Mouse (Mus musculus) ES-E14 (cell line): ENCODE data around the gene Dclre1c. TPM values are rescaled to one million over a fixed set of nuclear protein-coding genes. Genes with fewer than 3 reads are reported as not detected.

ENCODE experiments used
- DNase-seq: peaks from one replicate; pipeline ENCODE4 v3.0.0-alpha.2; 2013; ENCODE audit warnings: low read depth, low spot score
- H3K27ac ChIP-seq: 2 replicates; pipeline ENCODE4 v1.5.1; 2012; ENCODE audit warnings: low read depth, mild to moderate bottlenecking, low read length, moderate library complexity, mixed read lengths; ENCODE audit not compliant: poor library complexity, insufficient read depth, severe bottlenecking
- H3K36me3 ChIP-seq: 2 replicates; pipeline ENCODE4 v1.6.1; 2012; ENCODE audit warnings: mild to moderate bottlenecking, low read length, moderate library complexity, mixed read lengths; ENCODE audit not compliant: control insufficient read depth, poor library complexity, insufficient read depth, severe bottlenecking
- H3K4me1 ChIP-seq, 2 experiments: fragments of 150-350 bp in 1 of 2; sonication (generic) in 1 of 2; 2 replicates each; pipeline ENCODE4 v1.6.1; 2012; ENCODE audit warnings: low read length in 2 of 2, mild to moderate bottlenecking in 1 of 2, mixed read lengths in 1 of 2; ENCODE audit not compliant: control insufficient read depth in 2 of 2, insufficient read depth in 2 of 2, poor library complexity in 1 of 2
- H3K4me3 ChIP-seq, 2 experiments: fragments of 150-350 bp in 1 of 2; sonication (generic) in 1 of 2; 2 replicates each; pipeline ENCODE4 v1.5.1; 2012; ENCODE audit warnings: low read length in 2 of 2, low read depth in 1 of 2, mild to moderate bottlenecking in 1 of 2, mixed read lengths in 1 of 2; ENCODE audit not compliant: insufficient read depth in 1 of 2, poor library complexity in 1 of 2, severe bottlenecking in 1 of 2
- H3K9ac ChIP-seq: 2 replicates; pipeline ENCODE4 v1.6.1; 2012; ENCODE audit warnings: low read depth, mild to moderate bottlenecking, low read length, mixed read lengths; ENCODE audit not compliant: poor library complexity, insufficient read depth, severe bottlenecking
- H3K9me3 ChIP-seq: fragments of 150-350 bp; sonication (generic); 2 replicates; pipeline ENCODE4 v1.6.1; 2012; ENCODE audit warnings: low read depth, mild to moderate bottlenecking, low read length; ENCODE audit not compliant: control insufficient read depth, insufficient read depth
- CHD2 ChIP-seq: IDR thresholded peaks from 2 replicates; pipeline ENCODE4 v1.6.1; 2014; ENCODE audit warnings: mild to moderate bottlenecking, low read depth, low read length, inconsistent platforms
- HCFC1 ChIP-seq: IDR thresholded peaks from 2 replicates; pipeline ENCODE4 v1.6.1; 2012; ENCODE audit warnings: low read length, inconsistent platforms, borderline replicate concordance; ENCODE audit not compliant: insufficient read depth
- MAFK ChIP-seq: IDR thresholded peaks from 2 replicates; pipeline ENCODE4 v1.6.1; 2014; ENCODE audit warnings: mild to moderate bottlenecking, low read depth, low read length, inconsistent platforms; ENCODE audit not compliant: insufficient read depth
- ZC3H11A ChIP-seq: IDR thresholded peaks from 2 replicates; pipeline ENCODE4 v1.6.1; 2012; ENCODE audit warnings: low read depth, mild to moderate bottlenecking, inconsistent platforms, low read length, borderline replicate concordance
- ZNF384 ChIP-seq: IDR thresholded peaks from 2 replicates; pipeline ENCODE4 v1.6.1; 2012; ENCODE audit warnings: low read depth, low read length, inconsistent platforms
- in situ Hi-C, 2 experiments: fragments of 600-800 bp; cut with MboI; formaldehyde crosslinking; loops; one replicate each; pipeline ENCODE4 v1.15.1; 2025; ENCODE audit warnings: low sequenced_read_pairs in 2 of 2, inconsistent platforms in 1 of 2; ENCODE audit not compliant: unreplicated experiment in 2 of 2
- total RNA-seq: library from RNA; depleted of rRNA; stranded (reverse); fragments of 300-350 nt; gene quantifications from 2 replicates; pipeline ENCODE4 v1.2.3, GENCODE M21; 2012

Gene Dclre1c
- total RNA-seq, 1 experiment, result 8.3 TPM

- peaks cover 0 to 2% of the 10 kb centered on the region in 2 experiments; a peak in 2 of 4 replicates for H3K4me1 ChIP-seq
- H3K4me3 ChIP-seq, result peak overlapping the region in 1 of 2 experiments; percentile 94; a peak in 1 of 4 replicates
- peaks cover 4% of the 10 kb centered on the region; the same call in 1 of the 2 replicates for H3K36me3 ChIP-seq
- no peaks in the 10 kb centered on the region for H3K9me3 ChIP-seq
- DNase-seq, result no peak
- in situ Hi-C loops, result no loop called here
- no peak overlapping the region for H3K9ac ChIP-seq
- H3K27ac ChIP-seq, result no peak overlapping the region
- no peak for TF ChIP-seq MAFK
- no peak for TF ChIP-seq HCFC1
- TF ChIP-seq ZC3H11A, result no peak
- no peak for TF ChIP-seq ZNF384
- TF ChIP-seq CHD2, result no peak
These were observed 51.9 kb downstream of the Dclre1c start for GRCm38 (mm10) chr2:3475746-3476251.

GRCm38 (mm10) chr2:3480239-3480638 lies 56.3 kb downstream of the Dclre1c start:
- TF ChIP-seq CHD2, result no peak
- no peak for TF ChIP-seq ZC3H11A
- no peak for TF ChIP-seq MAFK
- no peak for TF ChIP-seq HCFC1
- no peak for TF ChIP-seq ZNF384
- H3K27ac ChIP-seq, result no peak overlapping the region
- DNase-seq, result no peak
- H3K9me3 ChIP-seq, result no peaks in the 10 kb centered on the region
- H3K36me3 ChIP-seq, result no peaks in the 10 kb centered on the region
- H3K4me3 ChIP-seq, result no peak overlapping the region
- no peaks in the 10 kb centered on the region; a peak in 1 of 4 replicates for H3K4me1 ChIP-seq
- H3K9ac ChIP-seq, result no peak overlapping the region
- in situ Hi-C loops, result no loop called here

GRCm38 (mm10) chr2:3489816-3490215 lies 65.9 kb downstream of the Dclre1c start:
- no peak overlapping the region for H3K27ac ChIP-seq
- no peaks in the 10 kb centered on the region for H3K9me3 ChIP-seq
- peaks cover 31% of the 10 kb centered on the region for H3K36me3 ChIP-seq
- no peak for DNase-seq
- no peak overlapping the region for H3K9ac ChIP-seq
- no peak overlapping the region for H3K4me3 ChIP-seq
- no peak for TF ChIP-seq ZC3H11A
- TF ChIP-seq MAFK, result no peak
- TF ChIP-seq CHD2, result no peak
- TF ChIP-seq HCFC1, result no peak
- TF ChIP-seq ZNF384, result no peak
- in situ Hi-C loops, result no loop called here
- H3K4me1 ChIP-seq, result no peaks in the 10 kb centered on the region

DNA sequence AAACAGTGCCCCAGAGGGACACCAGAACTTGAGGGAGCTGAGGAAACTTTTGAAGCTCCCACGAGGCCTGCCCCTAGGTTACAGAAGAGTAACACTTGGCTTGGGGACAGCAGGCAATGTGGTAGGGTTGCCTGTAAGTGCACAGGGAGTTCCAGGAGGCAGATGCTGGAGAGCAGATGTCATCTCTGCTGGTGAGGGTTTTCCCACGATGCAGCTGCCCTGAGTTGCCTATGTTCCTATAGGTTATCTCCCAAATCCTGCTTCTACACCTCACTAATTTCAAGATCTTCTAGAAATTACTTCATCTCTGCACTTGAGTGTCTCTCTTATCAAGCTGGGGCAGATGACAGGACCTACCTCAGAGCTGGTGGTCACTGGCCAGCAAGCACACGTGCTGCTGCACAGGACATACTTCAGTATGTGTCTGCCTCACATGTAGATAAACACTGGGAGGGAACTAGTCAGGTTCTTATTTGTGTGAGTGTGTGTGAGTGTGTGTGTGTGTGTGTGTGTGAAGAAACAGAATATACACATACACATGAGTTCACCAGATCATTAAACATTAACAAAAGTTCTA lies 70.0 kb downstream of the Dclre1c start:
- DNase-seq, result no peak
- in situ Hi-C loops, result no loop called here
- Histone ChIP-seq H3K9me3 (no peaks in the 10 kb centered on the region), H3K4me3 (no peak overlapping the region), H3K27ac (no peak overlapping the region), H3K4me1 (no peaks in the 10 kb centered on the region), H3K36me3 (peaks cover 44% of the 10 kb centered on the region), H3K9ac (no peak overlapping the region)
- no peak for TF ChIP-seq ZNF384
- TF ChIP-seq CHD2, result no peak
- TF ChIP-seq MAFK, result no peak
- TF ChIP-seq HCFC1, result no peak
- TF ChIP-seq ZC3H11A, result no peak

GRCm38 (mm10) chr2:3499543-3499942 lies 75.6 kb downstream of the Dclre1c start:
- Histone ChIP-seq H3K9me3 (no peaks in the 10 kb centered on the region), H3K36me3 (peaks cover 33% of the 10 kb centered on the region), H3K9ac (no peak overlapping the region), H3K4me3 (no peak overlapping the region), H3K4me1 (no peaks in the 10 kb centered on the region), H3K27ac (no peak overlapping the region)
- no peak for DNase-seq
- in situ Hi-C loops, result no loop called here
- TF ChIP-seq CHD2, result no peak
- TF ChIP-seq ZC3H11A, result no peak
- no peak for TF ChIP-seq ZNF384
- no peak for TF ChIP-seq HCFC1
- TF ChIP-seq MAFK, result no peak
